Mouse (Mus musculus): ENCODE results near the gene Prr22.

Gene Prr22

GRCm38 (mm10) chr17:56769950-56770349, at the start of gene Prr22:
Gene Prr22 (plus strand): TSS chr17:56770250.
- no peak for DNase-seq (ENCODE audit: low spot score)

- DNase-seq (ENCODE audit: low spot score), result no peak
These were observed 47.6 kb upstream of the Prr22 start for GRCm38 (mm10) chr17:56722441-56722840.

- no peak for DNase-seq (ENCODE audit: low spot score)
These were observed 46.5 kb upstream of the Prr22 start for GRCm38 (mm10) chr17:56723419-56724161.

- DNase-seq (ENCODE audit: low spot score), result no peak
These were observed 42.9 kb upstream of the Prr22 start for GRCm38 (mm10) chr17:56727029-56727649.

GRCm38 (mm10) chr17:56727659-56728058, 42.4 kb upstream of the Prr22 start:
- DNase-seq (ENCODE audit: low spot score), result no peak

- DNase-seq (ENCODE audit: low spot score), result no peak
These were observed 41.9 kb upstream of the Prr22 start for GRCm38 (mm10) chr17:56728117-56728516.

- DNase-seq (ENCODE audit: low spot score), result no peak
These were observed 40.9 kb upstream of the Prr22 start for GRCm38 (mm10) chr17:56729151-56729550.

- DNase-seq (ENCODE audit: low spot score), result no peak
These were observed 40.4 kb upstream of the Prr22 start for GRCm38 (mm10) chr17:56729656-56730055.

GRCm38 (mm10) chr17:56736534-56736933, 33.5 kb upstream of the Prr22 start:
- no peak for DNase-seq (ENCODE audit: low spot score)

GRCm38 (mm10) chr17:56738221-56738620, 31.8 kb upstream of the Prr22 start:
- DNase-seq (ENCODE audit: low spot score), result no peak

GRCm38 (mm10) chr17:56740118-56740787, 29.8 kb upstream of the Prr22 start:
- DNase-seq (ENCODE audit: low spot score), result no peak

GRCm38 (mm10) chr17:56740788-56741160, 29.3 kb upstream of the Prr22 start:
- DNase-seq (ENCODE audit: low spot score), result no peak

GRCm38 (mm10) chr17:56744173-56744572, 25.9 kb upstream of the Prr22 start:
- DNase-seq (ENCODE audit: low spot score), result no peak

GRCm38 (mm10) chr17:56751404-56752072, 18.5 kb upstream of the Prr22 start:
- DNase-seq (ENCODE audit: low spot score), result no peak

- DNase-seq (ENCODE audit: low spot score), result no peak
These were observed 16.6 kb upstream of the Prr22 start for GRCm38 (mm10) chr17:56753452-56753851.

GRCm38 (mm10) chr17:56754271-56755185, 15.5 kb upstream of the Prr22 start:
- no peak for DNase-seq (ENCODE audit: low spot score)

GRCm38 (mm10) chr17:56756703-56757399, 13.2 kb upstream of the Prr22 start:
- no peak for DNase-seq (ENCODE audit: low spot score)

GRCm38 (mm10) chr17:56757416-56758123, 12.5 kb upstream of the Prr22 start, which contains the start of gene Nrtn:
Gene Nrtn (minus strand): TSS chr17:56757530.
- no peak for DNase-seq (ENCODE audit: low spot score)

- no peak for DNase-seq (ENCODE audit: low spot score)
These were observed 11.9 kb upstream of the Prr22 start for GRCm38 (mm10) chr17:56758132-56758531.

- no peak for DNase-seq (ENCODE audit: low spot score)
These were observed 10.8 kb upstream of the Prr22 start for GRCm38 (mm10) chr17:56759261-56759660.

Measured in adipocyte (in vitro differentiated cells).